Mouse (Mus musculus): Measurements from ENCODE around the gene Banp.

Gene Banp

GRCm38 (mm10) chr8:121950749-121951655 lies 1.5 kb downstream of the Banp start:
- peak; percentile 79 to 84 for DNase-seq (ENCODE audit: low spot score in 2 of 2)

- DNase-seq (ENCODE audit: low spot score in 2 of 2), result no peak
Measured at GRCm38 (mm10) chr8:121951656-121952009, 2.1 kb downstream of the Banp start.

- no peak for DNase-seq (ENCODE audit: low spot score in 2 of 2)
Measured at GRCm38 (mm10) chr8:121952122-121952521, 2.6 kb downstream of the Banp start.

DNA sequence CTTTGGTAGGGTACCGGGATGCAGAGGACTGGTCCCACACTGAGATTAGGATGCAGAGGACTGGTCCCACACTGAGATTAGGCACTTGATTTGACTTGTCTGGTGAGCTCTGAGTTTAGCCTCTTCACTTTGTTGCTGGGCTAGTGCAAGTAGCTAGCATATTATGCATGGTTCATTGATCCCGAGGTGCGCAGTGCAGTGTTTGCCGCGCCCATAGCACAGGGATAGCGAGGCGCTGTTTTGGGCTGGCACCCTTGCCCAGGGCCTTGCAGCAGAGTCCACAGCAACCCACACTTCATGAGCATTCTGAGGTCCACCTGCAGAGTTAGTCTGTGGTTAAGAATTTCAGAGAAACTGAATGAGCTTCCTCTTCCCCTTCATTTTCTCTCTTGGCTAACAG lies 3.2 kb downstream of the Banp start:
- DNase-seq (ENCODE audit: low spot score in 2 of 2), result no peak

GRCm38 (mm10) chr8:121953821-121954545 lies 4.4 kb downstream of the Banp start:
- DNase-seq (ENCODE audit: low spot score in 2 of 2), result no peak

DNA sequence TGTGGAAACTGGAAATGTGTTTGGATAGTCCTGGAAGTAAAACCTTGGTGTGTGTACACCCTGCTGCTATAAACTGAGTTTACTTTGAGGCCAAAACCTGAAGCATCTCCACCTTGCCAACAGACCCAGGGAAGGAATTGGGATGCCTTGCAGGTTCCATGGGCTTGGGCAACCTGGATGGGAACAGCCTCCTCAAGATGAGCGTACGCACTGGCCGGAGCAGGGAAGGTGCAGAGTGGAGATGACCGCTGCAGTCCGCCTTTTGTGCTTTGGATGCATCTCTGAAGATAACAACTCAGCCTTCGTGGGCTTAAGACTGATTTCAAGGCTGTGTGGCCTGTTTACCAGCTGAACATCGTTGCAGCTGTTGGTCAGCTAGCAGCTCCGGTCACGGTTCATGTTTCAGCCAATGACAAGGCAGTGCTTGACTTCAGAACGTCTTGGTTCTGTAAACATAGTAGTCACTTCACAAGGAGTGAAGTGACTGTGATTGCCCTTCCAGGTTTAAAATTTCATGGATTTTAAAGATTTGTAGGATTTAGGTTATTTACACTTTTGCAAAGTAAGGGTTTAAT lies 5.5 kb downstream of the Banp start:
- DNase-seq (ENCODE audit: low spot score in 2 of 2), result no peak

- DNase-seq (ENCODE audit: low spot score in 2 of 2), result no peak
Measured at GRCm38 (mm10) chr8:121955825-121956500, 6.4 kb downstream of the Banp start.

- no peak for DNase-seq (ENCODE audit: low spot score in 2 of 2)
Measured at GRCm38 (mm10) chr8:121958395-121958794, 8.8 kb downstream of the Banp start.

DNA sequence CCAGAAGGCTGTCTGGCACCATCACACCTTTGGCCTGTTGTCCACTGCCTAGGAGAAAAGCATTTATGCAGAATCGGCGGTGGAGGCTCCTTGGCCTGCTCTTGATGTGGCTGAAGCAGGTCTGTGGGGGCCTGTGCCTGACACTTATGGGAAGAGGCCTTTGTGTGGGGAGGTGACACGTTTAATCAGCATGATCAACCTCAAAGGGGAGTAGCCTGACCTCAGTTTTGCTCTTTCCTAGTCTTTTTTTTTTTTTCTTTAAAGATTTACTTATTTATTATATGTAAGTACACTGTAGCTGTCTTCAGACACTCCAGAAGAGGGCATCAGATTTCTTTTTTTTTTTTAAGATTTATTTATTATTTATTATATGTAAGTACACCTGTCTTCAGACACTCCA lies 13.3 kb downstream of the Banp start:
- DNase-seq (ENCODE audit: low spot score in 2 of 2), result no peak

DNA sequence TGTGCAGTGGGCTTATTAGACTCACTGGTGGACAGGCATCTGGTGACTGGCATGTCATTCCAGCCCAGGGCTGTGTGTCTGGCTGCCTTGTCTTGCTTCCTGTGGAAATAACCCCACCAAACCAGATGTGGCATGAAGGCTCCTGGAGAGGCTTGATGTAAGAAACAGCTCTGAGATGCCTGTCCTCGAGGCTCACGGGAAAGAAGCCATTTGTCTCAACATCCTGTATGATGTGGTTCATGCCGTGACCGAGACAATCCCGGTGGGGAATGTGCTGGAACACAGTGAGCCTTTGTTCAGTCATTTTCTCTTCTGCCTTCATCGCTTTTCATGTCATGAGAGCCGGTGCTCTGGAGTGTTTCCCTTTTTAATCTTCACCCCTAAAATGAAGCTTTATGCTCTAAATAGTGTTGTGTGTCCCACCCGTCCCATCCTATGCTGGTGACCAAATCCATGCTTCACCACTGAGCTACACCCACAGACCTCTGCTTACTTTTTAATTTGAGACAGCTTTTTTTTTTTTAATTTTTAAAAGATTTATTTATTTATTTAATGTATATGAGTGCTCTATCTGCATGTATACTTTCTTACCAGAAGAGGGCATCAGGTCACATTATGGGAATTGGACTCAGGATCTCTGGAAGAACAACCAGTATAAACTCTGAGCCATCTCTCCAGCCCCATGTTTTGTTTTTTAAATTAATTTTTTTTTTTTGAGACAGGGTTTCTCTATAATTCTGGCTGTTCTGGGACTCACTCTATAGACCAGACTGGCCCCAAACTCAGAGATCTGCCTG lies 15.4 kb downstream of the Banp start:
- no peak for DNase-seq (ENCODE audit: low spot score in 2 of 2)

GRCm38 (mm10) chr8:121966110-121966509 lies 16.6 kb downstream of the Banp start:
- no peak for DNase-seq (ENCODE audit: low spot score in 2 of 2)

- DNase-seq (ENCODE audit: low spot score in 2 of 2), result peak in 1 of 2 experiments; percentile 49
Measured at GRCm38 (mm10) chr8:121966714-121967448, 17.3 kb downstream of the Banp start.

DNA sequence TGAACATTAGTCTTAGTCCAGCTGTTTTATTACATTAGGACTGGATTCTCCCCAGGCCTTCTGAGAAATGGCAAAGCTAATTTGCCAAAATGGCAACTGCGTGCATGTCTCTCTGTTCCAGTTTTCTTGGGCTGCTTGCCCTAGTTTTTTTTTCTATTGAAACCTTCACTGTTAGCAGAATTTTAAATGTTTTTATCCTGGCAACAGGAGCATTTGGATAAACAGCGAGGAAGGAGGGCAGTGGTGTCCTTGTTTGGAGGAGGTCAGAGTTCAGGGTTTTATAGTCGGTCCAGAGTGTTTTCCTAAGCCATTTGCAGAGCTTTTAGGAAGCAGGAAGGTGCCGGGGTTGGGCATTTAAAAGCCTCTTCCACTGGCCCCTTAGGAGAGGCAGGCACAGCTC lies 18.4 kb downstream of the Banp start:
- no peak for DNase-seq (ENCODE audit: low spot score in 2 of 2)

DNA sequence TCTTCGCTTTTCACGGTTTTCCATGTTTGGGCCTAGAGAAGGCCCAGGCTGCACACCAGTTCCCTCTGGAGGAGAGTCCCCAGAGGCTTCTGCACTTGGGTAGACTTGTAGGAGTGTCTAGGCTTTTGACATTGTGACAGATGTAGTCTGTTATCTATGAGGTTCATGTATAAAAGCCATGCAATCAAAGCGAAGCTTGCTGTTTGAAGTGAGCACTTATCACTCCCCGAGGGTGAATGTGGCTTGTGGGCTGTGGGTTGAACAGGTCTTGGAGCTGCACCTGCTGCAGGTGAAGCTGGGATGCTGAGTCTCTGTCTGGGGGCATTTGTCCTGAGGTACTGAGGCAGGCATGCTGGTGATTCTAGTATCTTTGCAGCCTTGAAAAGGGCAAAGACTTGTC lies 19.0 kb downstream of the Banp start:
- no peak for DNase-seq (ENCODE audit: low spot score in 2 of 2)

DNA sequence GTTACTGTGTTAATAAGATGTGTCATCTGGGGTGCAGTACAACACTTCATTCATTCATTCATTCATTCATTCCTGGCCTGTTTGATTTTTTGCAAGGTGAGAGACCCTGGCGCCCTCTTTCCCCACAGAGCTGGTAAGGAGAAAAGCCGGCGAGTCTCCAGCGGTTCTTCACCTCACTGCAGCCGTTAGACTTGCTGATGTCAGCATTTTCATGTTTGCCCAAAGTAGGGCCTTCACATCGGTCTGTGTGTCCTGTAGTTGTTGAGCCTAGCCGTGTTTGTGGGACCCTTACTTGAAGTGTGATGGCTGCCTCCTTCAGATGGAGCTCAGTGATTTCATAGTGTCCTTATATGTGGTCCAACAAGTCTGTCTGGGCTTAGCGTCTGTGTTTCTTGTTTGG lies 20.7 kb downstream of the Banp start:
- DNase-seq (ENCODE audit: low spot score in 2 of 2), result no peak

GRCm38 (mm10) chr8:121971488-121972058 lies 22.0 kb downstream of the Banp start:
- DNase-seq (ENCODE audit: low spot score in 2 of 2), result no peak

GRCm38 (mm10) chr8:121973906-121974305 lies 24.4 kb downstream of the Banp start:
- no peak for DNase-seq (ENCODE audit: low spot score in 2 of 2)

DNA sequence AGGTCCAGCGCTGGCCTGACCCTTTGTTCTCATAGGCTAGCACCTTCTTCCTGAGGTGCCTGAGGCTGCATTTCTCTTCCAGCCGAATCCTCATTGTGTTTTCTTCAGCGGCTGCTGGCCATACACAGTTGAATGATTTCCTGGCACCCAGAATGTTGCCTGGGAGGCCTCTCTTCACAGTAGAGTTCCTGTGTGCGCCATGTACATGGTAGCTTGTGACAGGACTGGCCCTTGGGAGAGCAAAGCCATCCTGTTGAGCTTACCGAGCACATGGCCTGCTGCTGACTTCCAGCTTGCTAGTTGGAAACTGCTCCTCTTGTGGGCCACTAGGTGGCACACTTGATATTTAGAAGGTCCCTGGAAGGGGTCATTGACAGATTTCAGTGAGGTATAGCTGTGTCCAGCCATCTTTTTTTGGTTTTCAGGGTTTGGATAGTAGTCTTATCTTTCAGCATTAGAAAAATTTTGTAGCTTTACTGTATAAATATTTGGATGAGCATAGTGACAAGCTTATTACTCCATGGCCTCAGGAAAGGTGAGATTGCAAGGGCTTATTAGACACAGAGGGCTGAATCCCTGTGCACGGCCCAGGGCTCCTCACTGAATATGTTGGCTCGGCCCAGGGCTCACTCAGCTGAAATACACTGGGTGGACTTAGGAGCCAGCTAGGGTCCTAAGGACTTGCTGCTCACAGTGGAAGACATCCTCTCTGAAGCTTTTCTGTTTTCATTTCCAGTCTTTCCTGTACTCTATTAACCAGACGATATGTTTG lies 28.5 kb downstream of the Banp start:
- DNase-seq (ENCODE audit: low spot score in 2 of 2), result peak; percentile 56 to 59

- no peak for DNase-seq (ENCODE audit: low spot score in 2 of 2)
Measured at GRCm38 (mm10) chr8:121978670-121979069, 29.1 kb downstream of the Banp start.

All from right cerebral cortex, postnatal 10 days (tissue).